Mouse (Mus musculus) 416B (cell line): ENCODE results near the gene Fam117b.

ENCODE experiments used
- DNase-seq: peaks from one replicate; pipeline ENCODE4 v3.0.0; 2011; ENCODE audit warnings: low read depth

The Fam117b gene

GRCm38 (mm10) chr1:59986626-59987025, 73.8 kb downstream of the Fam117b start:
- peak; percentile 28 for DNase-seq

- DNase-seq = no peak
Observed at GRCm38 (mm10) chr1:59987399-59988040, 74.7 kb downstream of the Fam117b start.

DNA sequence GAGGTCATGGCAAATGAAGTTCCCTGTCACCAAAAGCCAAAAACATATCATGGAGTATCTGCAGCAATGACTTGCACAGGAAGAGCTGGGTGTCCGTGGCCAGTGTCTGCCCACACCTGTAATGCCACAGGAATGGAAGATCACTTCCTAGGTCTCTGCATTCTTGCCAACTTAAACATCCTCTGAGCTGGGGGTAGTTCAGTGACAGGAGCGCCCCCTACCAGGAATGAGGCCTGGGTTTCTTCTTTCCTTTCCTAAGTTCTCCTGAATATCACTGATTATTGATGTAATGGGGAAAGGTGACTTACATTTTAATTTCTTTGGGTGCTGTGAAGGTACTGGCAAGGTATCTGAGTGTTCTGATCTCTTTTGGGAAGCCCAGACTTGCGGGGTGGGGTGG, 82.8 kb downstream of the Fam117b start:
- peak; percentile 21 for DNase-seq

- no peak for DNase-seq
Observed at GRCm38 (mm10) chr1:59997352-59997751, 84.5 kb downstream of the Fam117b start.

DNA sequence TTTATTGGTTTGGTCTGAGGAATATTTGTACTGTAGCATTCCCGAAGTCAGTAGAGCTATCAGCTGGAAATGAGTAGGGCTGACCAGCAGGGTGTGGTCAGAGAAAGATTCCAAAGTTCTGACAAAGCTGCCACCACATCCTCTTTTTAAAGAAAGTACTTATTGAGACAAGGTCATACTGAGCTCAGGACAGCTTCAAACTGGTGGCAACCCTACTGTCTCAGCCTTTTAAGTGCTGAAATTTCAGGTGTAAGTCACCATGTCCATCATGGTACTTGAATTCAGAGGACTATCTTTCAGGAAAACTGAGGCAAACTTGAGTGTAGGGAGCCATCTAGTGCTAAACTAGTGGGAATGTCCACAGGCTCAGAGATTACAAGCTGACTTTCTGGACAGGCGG, 87.5 kb downstream of the Fam117b start:
- peak; percentile 73 for DNase-seq

- peak; percentile 55 for DNase-seq
Observed at GRCm38 (mm10) chr1:60007337-60007736, 94.5 kb downstream of the Fam117b start.

DNA sequence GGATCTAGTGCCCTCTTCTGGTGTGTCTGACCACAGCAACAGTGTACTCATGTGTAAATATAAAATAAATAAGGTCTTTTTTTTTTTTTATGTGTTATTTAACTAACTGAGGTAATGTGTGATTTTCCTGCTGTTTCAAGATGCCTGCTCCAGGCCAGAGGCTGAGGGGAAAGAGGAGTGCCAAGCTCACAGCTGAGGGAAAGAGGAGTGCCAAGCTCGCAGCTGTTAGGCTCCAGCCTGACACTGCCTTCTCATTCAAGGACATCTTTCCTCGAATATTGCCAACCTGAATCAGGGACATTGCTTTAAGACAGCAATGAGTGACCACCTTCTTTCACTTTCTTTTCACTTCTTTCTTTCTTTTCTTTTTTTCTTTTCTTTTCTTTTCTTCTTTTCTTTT, 95.9 kb downstream of the Fam117b start:
- DNase-seq = no peak

- peak; percentile 25 for DNase-seq
Observed at GRCm38 (mm10) chr1:60013779-60014178, 101.0 kb downstream of the Fam117b start.

- no peak for DNase-seq
Observed at GRCm38 (mm10) chr1:60015511-60015910, 102.7 kb downstream of the Fam117b start.

GRCm38 (mm10) chr1:60016136-60016611, 103.4 kb downstream of the Fam117b start:
- DNase-seq = peak; percentile 75

DNA sequence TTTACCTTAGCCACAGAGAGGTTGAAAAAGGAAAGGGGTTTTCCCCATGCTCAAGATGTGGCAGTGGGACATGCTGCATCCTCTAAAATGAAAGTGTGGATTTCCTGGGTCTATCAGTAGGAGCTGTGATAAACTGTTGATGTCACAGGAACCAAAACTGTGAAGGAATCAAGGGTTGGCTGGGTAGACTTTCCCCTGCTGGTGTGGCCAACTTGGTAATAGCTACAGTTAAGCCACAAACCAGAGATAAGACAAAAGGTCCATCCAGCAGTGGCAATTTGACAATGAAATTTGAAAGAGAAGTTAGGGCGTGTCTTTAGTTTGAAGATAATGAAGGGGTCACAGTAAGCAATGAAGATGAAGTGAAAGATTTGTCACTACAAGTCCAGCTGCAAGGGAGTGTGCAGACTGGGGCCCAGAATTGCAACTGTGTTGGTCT, 104.2 kb downstream of the Fam117b start:
- peak; percentile 85 for DNase-seq
